Mouse (Mus musculus): ENCODE data around the gene Bnipl. TPM values are rescaled to one million over a fixed set of nuclear protein-coding genes. Genes with fewer than 3 reads are reported as not detected.

The Bnipl gene
- polyA plus RNA-seq (2015; fragmentation: Nextera tagmentation; extraction: Ambion mirVana) = 4.9 and 6.2 TPM in 2 replicates

- Histone ChIP-seq H3K4me1 (no peaks in the 10 kb centered on the region; the same call in none of the 2 replicates), H3K27me3 (no peaks in the 10 kb centered on the region), H3K4me3 (peak within 1 kb of the TSS; percentile 17), H3K9ac (0 out of 2 replicates have a peak within 1 kb of the TSS, but pooled peaks have one; percentile 32), H3K9me3 (no peaks in the 10 kb centered on the region), H3K27ac (peak within 1 kb of the TSS; percentile 55), H3K4me2 (peak within 1 kb of the TSS; percentile 42), H3K36me3 (peaks cover 48% of the 10 kb centered on the region)
- peak; percentile 38; the same call in 1 of the 2 replicates for ATAC-seq (ENCODE audit: insufficient number of reproducible peaks, insufficient read depth, low FRiP score, low TSS enrichment, low read depth)
- 42% methylated on average over 7 of the region's 7 CpGs for WGBS
Observed at GRCm38 (mm10) chr3:95250783-95251424, at the start of gene Bnipl. Gene Bnipl, minus strand, starts transcription at chr3:95251193.

DNA sequence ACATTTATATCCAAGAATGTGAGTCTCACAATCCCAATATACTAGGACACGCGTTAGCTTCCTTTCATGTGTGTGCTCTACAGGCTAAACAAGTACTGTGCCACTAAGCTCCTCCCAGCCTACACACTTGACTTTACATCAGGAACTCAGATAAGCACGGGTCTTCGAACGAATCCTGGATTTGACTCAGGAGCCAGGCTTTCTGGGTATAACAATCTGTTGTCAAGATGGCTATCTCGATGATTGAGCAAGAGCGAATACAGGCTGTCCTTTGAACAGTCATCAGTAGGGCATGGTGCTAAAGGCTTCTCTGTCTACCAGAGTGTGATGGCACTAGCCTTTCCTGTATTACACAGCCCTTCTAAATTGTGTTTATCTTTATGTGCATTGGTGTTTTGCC is 47.0 kb upstream of the Bnipl start:
- ATAC-seq (ENCODE audit: insufficient number of reproducible peaks, insufficient read depth, low FRiP score, low TSS enrichment, low read depth) = no peak
- Histone ChIP-seq H3K9ac (no peak overlapping the region), H3K4me1 (0 out of 2 replicates have a peak, but pooled peaks cover 4% of the 10 kb centered on the region), H3K27ac (no peak overlapping the region), H3K4me2 (no peak overlapping the region), H3K27me3 (no peaks in the 10 kb centered on the region), H3K4me3 (no peak overlapping the region), H3K36me3 (peaks cover 47% of the 10 kb centered on the region), H3K9me3 (no peaks in the 10 kb centered on the region)
- WGBS = 90% methylated on average over 7 of the region's 7 CpGs

GRCm38 (mm10) chr3:95296103-95296469 is 45.1 kb upstream of the Bnipl start:
- ATAC-seq (ENCODE audit: insufficient number of reproducible peaks, insufficient read depth, low FRiP score, low TSS enrichment, low read depth) = no peak
- H3K36me3 ChIP-seq = peaks cover 66% of the 10 kb centered on the region
- no peak overlapping the region for H3K9ac ChIP-seq
- H3K9me3 ChIP-seq = no peaks in the 10 kb centered on the region
- no peak overlapping the region; the same call in 1 of the 2 replicates for H3K27ac ChIP-seq
- no peak overlapping the region for H3K4me2 ChIP-seq
- no peaks in the 10 kb centered on the region for H3K27me3 ChIP-seq
- H3K4me3 ChIP-seq = no peak overlapping the region
- H3K4me1 ChIP-seq = 0 out of 2 replicates have a peak, but pooled peaks cover 4% of the 10 kb centered on the region
- WGBS = 8% methylated on average over 5 of the region's 5 CpGs

GRCm38 (mm10) chr3:95295321-95296102 is 44.5 kb upstream of the Bnipl start:
- H3K4me1 ChIP-seq = 0 out of 2 replicates have a peak, but pooled peaks cover 4% of the 10 kb centered on the region
- no peak for ATAC-seq (ENCODE audit: insufficient number of reproducible peaks, insufficient read depth, low FRiP score, low TSS enrichment, low read depth)
- H3K36me3 ChIP-seq = peaks cover 72% of the 10 kb centered on the region
- H3K27me3 ChIP-seq = no peaks in the 10 kb centered on the region
- no peak overlapping the region for H3K4me2 ChIP-seq
- H3K4me3 ChIP-seq = no peak overlapping the region
- no peak overlapping the region for H3K9ac ChIP-seq
- H3K27ac ChIP-seq = no peak overlapping the region
- no peaks in the 10 kb centered on the region for H3K9me3 ChIP-seq
- 75% methylated on average over 11 of the region's 11 CpGs for WGBS

DNA sequence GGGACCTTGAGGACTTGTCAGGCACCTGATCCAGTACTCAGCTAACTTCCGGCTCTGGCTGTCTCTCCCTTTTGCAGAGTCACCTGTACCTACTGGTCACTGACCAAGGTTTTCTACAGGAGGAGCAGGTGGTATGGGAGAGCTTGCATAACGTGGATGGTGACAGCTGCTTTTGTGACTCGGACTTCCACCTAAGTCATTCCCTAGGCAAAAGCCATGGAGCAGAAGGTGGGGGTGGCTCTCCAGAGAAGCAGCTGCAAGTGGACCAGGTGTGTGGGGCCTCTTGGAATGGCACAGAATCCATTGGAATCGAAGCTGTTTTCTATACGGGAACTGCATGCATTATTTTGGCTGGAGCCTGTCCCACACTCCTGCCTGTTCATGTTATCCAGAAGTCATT is 43.7 kb upstream of the Bnipl start:
- H3K27me3 ChIP-seq = no peaks in the 10 kb centered on the region
- H3K9me3 ChIP-seq = no peaks in the 10 kb centered on the region
- H3K4me2 ChIP-seq = no peak overlapping the region
- H3K9ac ChIP-seq = no peak overlapping the region
- H3K27ac ChIP-seq = peak overlapping the region; percentile 60; the same call in 1 of the 2 replicates
- WGBS = 80% methylated on average over 5 of the region's 5 CpGs
- no peak overlapping the region for H3K4me3 ChIP-seq
- no peak for ATAC-seq (ENCODE audit: insufficient number of reproducible peaks, insufficient read depth, low FRiP score, low TSS enrichment, low read depth)
- 0 out of 2 replicates have a peak, but pooled peaks cover 4% of the 10 kb centered on the region for H3K4me1 ChIP-seq
- H3K36me3 ChIP-seq = peaks cover 80% of the 10 kb centered on the region

DNA sequence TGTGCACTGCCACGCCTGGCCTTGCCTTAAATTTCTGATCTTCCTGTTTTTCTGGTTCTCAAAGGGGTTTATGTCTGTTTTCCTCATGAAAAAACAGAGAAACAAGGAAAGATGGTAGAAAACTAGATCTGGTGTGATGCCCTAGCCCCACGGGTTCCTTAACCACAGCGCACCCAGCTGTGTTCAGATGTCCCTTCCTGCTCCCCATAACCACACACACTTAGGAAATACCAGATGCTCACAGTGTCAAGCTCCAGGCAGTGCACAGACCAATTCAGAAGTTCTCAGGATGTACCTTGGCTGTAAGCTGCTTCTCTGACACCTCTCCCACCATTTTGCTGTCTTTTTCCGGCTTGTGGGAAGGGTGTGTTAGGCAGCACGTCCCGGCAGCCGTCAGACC is 43.3 kb upstream of the Bnipl start:
- 82% methylated on average over 7 of the region's 7 CpGs for WGBS
- peak overlapping the region; percentile 60; the same call in 1 of the 2 replicates for H3K27ac ChIP-seq

DNA sequence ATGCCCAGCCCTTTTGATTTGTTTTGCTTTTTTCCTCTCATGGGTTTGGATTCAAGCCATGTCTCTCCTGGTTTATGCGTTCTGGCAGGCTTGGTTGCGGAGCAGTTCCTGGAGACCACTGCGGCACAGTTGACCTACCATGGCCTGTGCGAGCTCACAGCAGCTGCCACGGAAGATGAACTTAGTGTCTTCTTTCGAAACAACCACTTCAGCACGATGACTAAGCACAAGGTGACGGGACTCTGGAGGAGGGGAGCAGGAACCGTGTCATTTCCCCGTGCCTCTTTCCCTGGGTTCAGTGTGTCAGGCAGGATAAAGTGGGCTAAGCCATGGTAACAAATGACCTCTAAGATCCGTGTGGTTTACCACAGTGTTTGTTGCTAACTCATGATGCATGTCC is 42.5 kb upstream of the Bnipl start:
- Histone ChIP-seq H3K9me3 (no peaks in the 10 kb centered on the region), H3K9ac (no peak overlapping the region), H3K27ac (no peak overlapping the region), H3K4me3 (no peak overlapping the region), H3K36me3 (peaks cover 90% of the 10 kb centered on the region), H3K4me2 (no peak overlapping the region), H3K4me1 (0 out of 2 replicates have a peak, but pooled peaks cover 4% of the 10 kb centered on the region), H3K27me3 (no peaks in the 10 kb centered on the region)
- no peak for ATAC-seq (ENCODE audit: insufficient number of reproducible peaks, insufficient read depth, low FRiP score, low TSS enrichment, low read depth)
- WGBS = 79% methylated on average over 11 of the region's 11 CpGs

More for the DNA sequence above, 43.3 kb upstream of the Bnipl start:
- no peaks in the 10 kb centered on the region for H3K27me3 ChIP-seq
- H3K4me1 ChIP-seq = 0 out of 2 replicates have a peak, but pooled peaks cover 4% of the 10 kb centered on the region
- ATAC-seq (ENCODE audit: insufficient number of reproducible peaks, insufficient read depth, low FRiP score, low TSS enrichment, low read depth) = no peak
- no peak overlapping the region for H3K9ac ChIP-seq
- no peak overlapping the region for H3K4me2 ChIP-seq
- peaks cover 84% of the 10 kb centered on the region for H3K36me3 ChIP-seq
- H3K4me3 ChIP-seq = no peak overlapping the region
- H3K9me3 ChIP-seq = no peaks in the 10 kb centered on the region

GRCm38 (mm10) chr3:95292899-95293298 is 41.9 kb upstream of the Bnipl start:
- Histone ChIP-seq H3K9ac (no peak overlapping the region), H3K27ac (no peak overlapping the region)
- 90% methylated on average over 2 of the region's 2 CpGs for WGBS

DNA sequence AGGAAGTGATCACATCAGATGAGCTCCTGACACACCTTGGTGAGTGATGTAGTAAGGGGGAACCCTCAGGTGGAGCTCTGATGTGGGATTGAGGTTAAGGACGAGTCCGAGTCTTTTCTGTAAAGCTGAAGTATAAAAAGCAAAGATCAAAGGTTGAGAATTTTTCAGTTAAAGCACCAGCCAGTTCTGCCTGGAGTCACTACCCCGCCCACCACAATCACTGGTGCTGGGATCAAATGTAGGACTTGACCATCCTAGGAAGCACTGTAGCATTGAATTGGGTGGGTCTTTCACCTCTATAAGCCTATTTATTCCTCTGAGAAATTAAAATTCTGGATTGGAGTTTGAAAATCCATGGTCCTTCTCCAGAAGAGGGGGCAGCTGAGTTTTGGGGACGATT is 40.0 kb upstream of the Bnipl start:
- peaks cover 92% of the 10 kb centered on the region for H3K36me3 ChIP-seq
- H3K27me3 ChIP-seq = no peaks in the 10 kb centered on the region
- no peak overlapping the region for H3K4me3 ChIP-seq
- no peaks in the 10 kb centered on the region for H3K9me3 ChIP-seq
- no peak overlapping the region for H3K4me2 ChIP-seq
- 84% methylated on average over 4 of the region's 4 CpGs for WGBS
- no peak overlapping the region for H3K9ac ChIP-seq
- no peak overlapping the region for H3K27ac ChIP-seq
- H3K4me1 ChIP-seq = 0 out of 2 replicates have a peak, but pooled peaks cover 5% of the 10 kb centered on the region
- no peak for ATAC-seq (ENCODE audit: insufficient number of reproducible peaks, insufficient read depth, low FRiP score, low TSS enrichment, low read depth)

More at GRCm38 (mm10) chr3:95292899-95293298, 41.9 kb upstream of the Bnipl start:
- H3K36me3 ChIP-seq = peaks cover 95% of the 10 kb centered on the region
- H3K9me3 ChIP-seq = no peaks in the 10 kb centered on the region
- H3K4me3 ChIP-seq = no peak overlapping the region
- no peak for ATAC-seq (ENCODE audit: insufficient number of reproducible peaks, insufficient read depth, low FRiP score, low TSS enrichment, low read depth)
- H3K27me3 ChIP-seq = no peaks in the 10 kb centered on the region
- H3K4me2 ChIP-seq = no peak overlapping the region
- 0 out of 2 replicates have a peak, but pooled peaks cover 4% of the 10 kb centered on the region for H3K4me1 ChIP-seq

GRCm38 (mm10) chr3:95290156-95290555 is 39.2 kb upstream of the Bnipl start:
- H3K9ac ChIP-seq = no peak overlapping the region

DNA sequence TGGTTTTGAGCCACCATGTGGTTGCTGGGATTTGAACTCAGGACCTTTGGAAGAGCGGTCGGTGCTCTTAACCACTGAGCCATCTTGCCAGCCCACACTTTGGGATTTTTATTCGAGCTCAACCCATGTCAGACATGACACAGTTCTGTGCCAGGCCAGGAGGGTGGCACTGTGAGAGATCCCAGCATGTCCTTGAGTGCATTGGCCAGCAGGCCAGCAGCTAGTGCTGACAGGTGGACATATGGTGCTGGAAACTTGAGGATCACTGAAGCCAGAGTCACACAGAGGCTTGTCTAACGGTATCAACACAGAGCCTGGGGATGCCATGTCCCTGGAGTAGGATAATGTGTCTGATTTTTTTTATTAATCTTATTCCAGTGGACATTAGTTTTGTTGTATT is 38.4 kb upstream of the Bnipl start:
- ATAC-seq (ENCODE audit: insufficient number of reproducible peaks, insufficient read depth, low FRiP score, low TSS enrichment, low read depth) = no peak
- peaks cover 77% of the 10 kb centered on the region for H3K36me3 ChIP-seq

More at GRCm38 (mm10) chr3:95290156-95290555, 39.2 kb upstream of the Bnipl start:
- H3K9me3 ChIP-seq = no peaks in the 10 kb centered on the region
- H3K4me3 ChIP-seq = no peak overlapping the region
- 72% methylated on average over 6 of the region's 6 CpGs for WGBS
- no peak overlapping the region for H3K27ac ChIP-seq
- peaks cover 84% of the 10 kb centered on the region for H3K36me3 ChIP-seq
- ATAC-seq (ENCODE audit: insufficient number of reproducible peaks, insufficient read depth, low FRiP score, low TSS enrichment, low read depth) = no peak
- 0 out of 2 replicates have a peak, but pooled peaks cover 3% of the 10 kb centered on the region for H3K4me1 ChIP-seq
- no peaks in the 10 kb centered on the region for H3K27me3 ChIP-seq
- H3K4me2 ChIP-seq = no peak overlapping the region

More for the DNA sequence above, 38.4 kb upstream of the Bnipl start:
- no peak overlapping the region for H3K4me3 ChIP-seq
- H3K27ac ChIP-seq = no peak overlapping the region
- no peaks in the 10 kb centered on the region for H3K9me3 ChIP-seq
- no peaks in the 10 kb centered on the region for H3K27me3 ChIP-seq
- 89% methylated on average over 4 of the region's 4 CpGs for WGBS
- H3K4me2 ChIP-seq = no peak overlapping the region
- no peak overlapping the region for H3K9ac ChIP-seq
- peaks cover 9% of the 10 kb centered on the region for H3K4me1 ChIP-seq
